Mouse (Mus musculus) hindbrain, embryonic 16.5 days (tissue): ENCODE data around the gene Clcc1. TPM values are rescaled to one million over a fixed set of nuclear protein-coding genes. Genes with fewer than 3 reads are reported as not detected.

Experiments
- ATAC-seq: fragments of 200-750 bp; cut with Nextera tagmentation; 2 replicates; pipeline ENCODE4 v1.8.0; 2017; ENCODE audit warnings: moderate TSS enrichment, moderate library complexity
- H3K27ac ChIP-seq: fragments of 300-500 bp; sonication (generic); 2 replicates; pipeline ENCODE4 v1.5.1; 2014; ENCODE audit warnings: low read depth, mild to moderate bottlenecking, control low read depth, low read length, moderate library complexity
- H3K27me3 ChIP-seq: fragments of 300-500 bp; sonication (generic); replicated peaks from 2 replicates; pipeline ENCODE4 v1.6.1; 2014; ENCODE audit warnings: low read length; ENCODE audit not compliant: control insufficient read depth, insufficient read depth
- H3K36me3 ChIP-seq: fragments of 300-500 bp; sonication (generic); 2 replicates; pipeline ENCODE4 v1.6.1; 2014; ENCODE audit warnings: mild to moderate bottlenecking, low read length, moderate library complexity, mixed read lengths; ENCODE audit not compliant: control insufficient read depth, insufficient read depth
- H3K4me1 ChIP-seq: fragments of 300-500 bp; sonication (generic); 2 replicates; pipeline ENCODE4 v1.6.1; 2014; ENCODE audit warnings: low read depth, low read length; ENCODE audit not compliant: control insufficient read depth, insufficient read depth
- H3K4me2 ChIP-seq: fragments of 300-500 bp; sonication (generic); 2 replicates; pipeline ENCODE4 v1.6.1; 2014; ENCODE audit warnings: mild to moderate bottlenecking, low read length, control low read depth, moderate library complexity
- H3K4me3 ChIP-seq: fragments of 300-500 bp; sonication (generic); 2 replicates; pipeline ENCODE4 v1.5.1; 2014; ENCODE audit warnings: mild to moderate bottlenecking, low read length, control low read depth, moderate library complexity
- H3K9ac ChIP-seq: fragments of 300-500 bp; sonication (generic); 2 replicates; pipeline ENCODE4 v1.6.1; 2014; ENCODE audit warnings: low read depth, mild to moderate bottlenecking, control low read depth, low read length, moderate library complexity
- H3K9me3 ChIP-seq: fragments of 300-500 bp; sonication (generic); 2 replicates; pipeline ENCODE4 v1.6.1; 2014; ENCODE audit warnings: mild to moderate bottlenecking, low read length, moderate library complexity; ENCODE audit not compliant: control insufficient read depth
- WGBS: fragments of 180-500 bp; shearing (Covaris S2); extraction: QIAGEN DNeasy Blood & Tissue Kit; methylation state at CpG from one replicate; pipeline ENCODE4 v1.1.7; 2014; 5-methylcytosine and 5-hydroxymethylcytosine counted together
- polyA plus RNA-seq: library from polyadenylated mRNA; unstranded; fragments of >200 nt; fragmentation: Nextera tagmentation; extraction: Ambion mirVana; gene quantifications from 2 replicates; pipeline ENCODE4 v1.2.1, GENCODE M21; 2015

Clcc1 gene
- polyA plus RNA-seq, 1 experiment from 2014 or later, result 40.4 TPM

GRCm38 (mm10) chr3:108717896-108718502 lies 64.3 kb downstream of the Clcc1 start:
- Histone ChIP-seq H3K9me3 (no peaks in the 10 kb centered on the region), H3K27me3 (no peaks in the 10 kb centered on the region), H3K9ac (no peak overlapping the region), H3K36me3 (no peaks in the 10 kb centered on the region), H3K4me1 (peaks cover 15% of the 10 kb centered on the region), H3K4me3 (no peak overlapping the region), H3K27ac (no peak overlapping the region), H3K4me2 (no peak overlapping the region)
- ATAC-seq, result no peak
- WGBS, result 91% methylated on average over 3 of the region's 3 CpGs

GRCm38 (mm10) chr3:108719357-108719756 lies 65.6 kb downstream of the Clcc1 start:
- ATAC-seq, result no peak
- H3K4me3 ChIP-seq, result no peak overlapping the region
- no peak overlapping the region for H3K27ac ChIP-seq
- no peaks in the 10 kb centered on the region for H3K9me3 ChIP-seq
- H3K27me3 ChIP-seq, result no peaks in the 10 kb centered on the region
- WGBS, result 84% methylated on average over 2 of the region's 2 CpGs
- peaks cover 16% of the 10 kb centered on the region for H3K4me1 ChIP-seq
- H3K9ac ChIP-seq, result no peak overlapping the region
- no peak overlapping the region for H3K4me2 ChIP-seq
- H3K36me3 ChIP-seq, result no peaks in the 10 kb centered on the region

- Histone ChIP-seq H3K9ac (no peak overlapping the region), H3K27me3 (no peaks in the 10 kb centered on the region), H3K9me3 (no peaks in the 10 kb centered on the region), H3K4me2 (peak overlapping the region; percentile 5; the same call in 1 of the 2 replicates), H3K36me3 (no peaks in the 10 kb centered on the region), H3K4me1 (peaks cover 16% of the 10 kb centered on the region), H3K27ac (no peak overlapping the region), H3K4me3 (no peak overlapping the region)
- ATAC-seq, result no peak
- 90% methylated on average over 3 of the region's 3 CpGs for WGBS
Observed at GRCm38 (mm10) chr3:108719761-108720160, 66.0 kb downstream of the Clcc1 start.

- peak overlapping the region; percentile 82 for H3K27ac ChIP-seq
- H3K36me3 ChIP-seq, result no peaks in the 10 kb centered on the region
- peak overlapping the region; percentile 80 for H3K4me2 ChIP-seq
- H3K4me1 ChIP-seq, result peaks cover 16% of the 10 kb centered on the region
- WGBS, result under 1% methylated on average over 43 of the region's 44 CpGs
- H3K9ac ChIP-seq, result peak overlapping the region; percentile 78
- H3K27me3 ChIP-seq, result no peaks in the 10 kb centered on the region
- peak overlapping the region; percentile 73 for H3K4me3 ChIP-seq
- ATAC-seq, result no peak; the same call in 1 of the 2 replicates
- H3K9me3 ChIP-seq, result no peaks in the 10 kb centered on the region
Observed at GRCm38 (mm10) chr3:108721076-108721991, 67.6 kb downstream of the Clcc1 start.

GRCm38 (mm10) chr3:108722036-108722872 lies 68.5 kb downstream of the Clcc1 start, which contains the start of gene Gpsm2:
Gene Gpsm2, minus strand, starts transcription at chr3:108722309.
- WGBS, result under 1% methylated on average over 47 of the region's 53 CpGs

GRCm38 (mm10) chr3:108726413-108726812 lies 72.7 kb downstream of the Clcc1 start:
- no peak overlapping the region for H3K9ac ChIP-seq
- ATAC-seq, result no peak
- peaks cover 4% of the 10 kb centered on the region; the same call in 1 of the 2 replicates for H3K4me1 ChIP-seq
- no peaks in the 10 kb centered on the region for H3K36me3 ChIP-seq
- 92% methylated on average over 7 of the region's 7 CpGs for WGBS
- no peaks in the 10 kb centered on the region for H3K27me3 ChIP-seq
- H3K4me3 ChIP-seq, result no peak overlapping the region
- H3K27ac ChIP-seq, result no peak overlapping the region
- H3K4me2 ChIP-seq, result no peak overlapping the region
- H3K9me3 ChIP-seq, result no peaks in the 10 kb centered on the region

More at GRCm38 (mm10) chr3:108722036-108722872, 68.5 kb downstream of the Clcc1 start, which contains the start of gene Gpsm2:
- no peaks in the 10 kb centered on the region for H3K9me3 ChIP-seq
- peak; percentile 99 for ATAC-seq
- peak within 1 kb of the TSS; percentile 78 for H3K9ac ChIP-seq
- H3K4me1 ChIP-seq, result peaks cover 16% of the 10 kb centered on the region
- peak within 1 kb of the TSS; percentile 73 for H3K4me3 ChIP-seq
- H3K27ac ChIP-seq, result peak within 1 kb of the TSS; percentile 82
- H3K27me3 ChIP-seq, result no peaks in the 10 kb centered on the region
- peak within 1 kb of the TSS; percentile 80 for H3K4me2 ChIP-seq
- H3K36me3 ChIP-seq, result no peaks in the 10 kb centered on the region

- no peak overlapping the region for H3K27ac ChIP-seq
Observed at GRCm38 (mm10) chr3:108727344-108727743, 73.6 kb downstream of the Clcc1 start.

GRCm38 (mm10) chr3:108727776-108728175 lies 74.1 kb downstream of the Clcc1 start:
- WGBS, result 92% methylated on average over 3 of the region's 3 CpGs
- no peak for ATAC-seq
- H3K36me3 ChIP-seq, result no peaks in the 10 kb centered on the region
- H3K9ac ChIP-seq, result no peak overlapping the region
- H3K9me3 ChIP-seq, result no peaks in the 10 kb centered on the region
- H3K4me2 ChIP-seq, result no peak overlapping the region
- H3K27me3 ChIP-seq, result no peaks in the 10 kb centered on the region
- H3K4me3 ChIP-seq, result no peak overlapping the region
- no peak overlapping the region for H3K27ac ChIP-seq
- peaks cover 3% of the 10 kb centered on the region; the same call in 1 of the 2 replicates for H3K4me1 ChIP-seq

More at GRCm38 (mm10) chr3:108727344-108727743, 73.6 kb downstream of the Clcc1 start:
- H3K4me2 ChIP-seq, result no peak overlapping the region
- H3K9me3 ChIP-seq, result no peaks in the 10 kb centered on the region
- no peak overlapping the region for H3K9ac ChIP-seq
- H3K4me3 ChIP-seq, result no peak overlapping the region
- H3K4me1 ChIP-seq, result peaks cover 4% of the 10 kb centered on the region; the same call in 1 of the 2 replicates
- no peak for ATAC-seq
- H3K27me3 ChIP-seq, result no peaks in the 10 kb centered on the region
- H3K36me3 ChIP-seq, result no peaks in the 10 kb centered on the region
